Mouse (Mus musculus) ES-CJ7 (cell line): ENCODE measurements at regions not wholly inside any gene's neighbourhood (a gene's known extent, or its start where the extent isn't known, plus 50 kb on each side); places are given as distances from the start of the nearest gene placed in this dataset.

ENCODE experiments used
- DNase-seq: peaks from one replicate; pipeline ENCODE4 v3.0.0; 2011; ENCODE audit warnings: low read depth, low spot score

DNA sequence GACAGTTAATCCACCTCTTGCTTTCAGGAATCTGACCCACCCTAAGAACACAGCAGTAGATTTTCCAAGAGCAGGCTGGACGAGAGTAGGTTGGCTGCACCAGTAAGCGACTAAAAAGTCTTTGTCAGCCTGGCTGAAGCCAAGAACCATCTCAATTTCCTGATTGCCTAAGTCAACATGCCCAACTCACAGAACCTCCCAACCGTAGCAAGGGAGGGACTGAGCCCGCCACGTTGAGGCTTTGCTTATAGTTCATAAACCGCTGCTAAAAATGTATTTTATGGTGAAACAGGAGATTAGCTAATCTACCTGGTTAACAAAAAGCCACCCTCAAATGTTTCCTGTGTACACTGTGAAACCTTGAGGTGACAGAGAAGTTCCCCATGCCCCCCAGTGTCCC lies 115.4 kb upstream of the Tbl1xr1 start:
- DNase-seq = no peak

- no peak for DNase-seq
Observed at GRCm38 (mm10) chr3:21961746-21962145, 114.7 kb upstream of the Tbl1xr1 start.

- no peak for DNase-seq
Observed at GRCm38 (mm10) chr3:21962360-21962782, 114.1 kb upstream of the Tbl1xr1 start.

DNA sequence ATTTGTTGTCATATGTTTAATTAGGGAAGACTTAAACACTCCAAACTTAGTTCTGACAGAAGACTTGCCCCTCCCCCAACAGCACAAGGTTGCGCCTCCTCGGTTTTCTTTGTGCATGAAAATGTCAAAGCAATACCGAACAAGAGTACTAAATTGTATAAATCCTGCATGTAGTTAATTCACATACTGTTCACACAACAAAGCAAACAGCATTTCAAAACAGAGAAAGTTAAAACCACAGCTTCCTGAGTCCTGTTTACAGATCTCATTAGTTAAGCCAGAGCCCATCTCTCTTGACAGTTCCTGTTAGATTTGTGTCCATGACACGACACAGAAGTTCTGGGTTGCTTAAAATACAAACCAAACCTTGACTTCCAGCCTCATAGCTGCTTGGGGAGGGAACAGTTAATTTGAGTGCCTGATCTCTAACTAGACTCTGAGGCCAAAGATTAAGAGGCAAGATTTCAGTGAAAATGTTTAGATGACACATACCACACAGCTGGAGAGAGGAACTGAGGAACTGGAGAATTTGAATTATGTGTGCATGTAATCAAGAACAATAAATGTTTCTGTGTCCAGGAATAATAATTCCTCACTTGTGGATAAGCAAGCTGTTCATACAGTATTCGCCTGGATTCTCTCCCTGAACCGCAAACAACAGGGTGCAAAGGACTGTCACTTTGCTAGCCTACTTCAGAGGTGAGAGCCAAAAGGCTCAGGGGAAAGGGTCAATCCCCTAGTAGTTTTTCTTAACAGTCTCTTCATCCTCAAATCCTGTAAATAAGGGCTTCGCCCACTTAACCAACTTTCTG lies 113.3 kb upstream of the Tbl1xr1 start:
- DNase-seq = no peak

DNA sequence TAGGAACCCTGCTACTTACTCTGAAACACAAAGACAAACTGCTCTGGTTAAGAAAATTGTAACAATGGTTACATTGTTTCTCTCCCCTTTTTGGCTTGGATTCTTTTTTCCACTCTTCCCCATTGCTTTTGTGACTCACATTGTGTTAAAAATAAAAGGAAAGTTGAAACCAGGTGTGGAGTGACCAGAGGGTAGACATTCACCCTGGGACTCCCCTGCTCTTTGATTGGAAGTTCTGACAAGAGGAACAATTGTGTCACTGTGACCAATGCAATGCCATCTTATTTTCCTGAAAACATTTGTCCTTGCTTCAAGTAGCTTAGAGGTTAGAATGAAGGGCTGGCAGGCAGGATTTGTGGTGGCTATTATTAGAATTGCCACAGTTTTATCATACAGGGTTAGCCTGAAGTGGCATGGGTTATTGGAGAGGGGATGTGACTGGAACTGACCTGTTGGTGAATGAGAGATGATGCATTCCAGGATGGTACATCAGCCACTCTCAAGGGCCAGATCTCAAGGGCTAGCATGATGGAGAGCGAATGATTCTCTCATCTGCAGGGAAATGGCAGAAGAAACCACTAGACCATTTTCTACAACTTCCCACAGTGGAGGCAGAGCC lies 112.6 kb upstream of the Tbl1xr1 start:
- DNase-seq = peak; percentile 24

- no peak for DNase-seq
Observed at GRCm38 (mm10) chr3:21964438-21964837, 112.0 kb upstream of the Tbl1xr1 start.

GRCm38 (mm10) chr3:21965556-21965955 lies 110.9 kb upstream of the Tbl1xr1 start:
- DNase-seq = no peak

GRCm38 (mm10) chr3:21971731-21972130 lies 104.7 kb upstream of the Tbl1xr1 start:
- no peak for DNase-seq

GRCm38 (mm10) chr3:21973153-21973552 lies 103.3 kb upstream of the Tbl1xr1 start:
- no peak for DNase-seq

- DNase-seq = no peak
Observed at GRCm38 (mm10) chr3:21973681-21974080, 102.8 kb upstream of the Tbl1xr1 start.

DNA sequence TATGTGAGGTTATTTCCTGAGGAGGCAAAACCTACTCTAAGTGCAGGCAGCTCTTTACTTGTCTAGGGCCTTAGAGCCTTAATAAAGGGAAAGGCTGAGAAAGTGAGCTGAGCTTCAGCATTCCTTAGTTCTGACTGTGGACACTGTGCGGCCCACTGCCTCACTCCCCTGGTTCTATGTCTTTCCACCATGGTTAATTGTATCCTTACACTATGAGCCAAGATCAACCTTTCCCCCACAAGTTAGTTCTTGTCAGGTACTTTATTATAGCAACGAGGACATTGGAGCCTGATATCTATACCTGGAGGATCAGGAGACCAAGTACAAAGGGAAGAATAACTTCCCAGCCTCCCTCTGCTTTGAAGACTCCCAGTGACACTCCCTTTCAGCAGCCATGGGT lies 101.7 kb upstream of the Tbl1xr1 start:
- DNase-seq = no peak

DNA sequence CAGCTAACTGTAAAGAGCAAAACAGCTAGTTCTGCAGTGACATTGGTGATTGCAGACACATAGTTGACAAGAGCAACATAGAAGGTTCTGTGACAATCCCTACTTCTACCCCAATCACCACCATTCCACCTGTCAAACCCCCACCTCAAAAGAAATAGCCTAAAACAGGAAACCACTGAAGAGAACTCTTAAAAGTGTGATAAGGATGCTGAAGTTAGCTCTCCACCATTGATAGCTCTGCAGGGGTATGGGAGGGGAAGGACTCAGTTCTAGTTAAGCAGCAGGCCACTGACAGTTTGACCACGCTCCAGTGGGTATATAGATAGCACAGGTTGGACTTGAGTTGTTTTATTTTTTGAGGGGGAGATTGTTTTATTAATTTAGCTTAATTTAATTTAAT lies 98.7 kb upstream of the Tbl1xr1 start:
- DNase-seq = no peak

- DNase-seq = no peak
Observed at GRCm38 (mm10) chr3:21982991-21983390, 93.5 kb upstream of the Tbl1xr1 start.

- DNase-seq = peak; percentile 61
Observed at GRCm38 (mm10) chr3:21983993-21984725, 92.3 kb upstream of the Tbl1xr1 start.

GRCm38 (mm10) chr3:21984807-21985206 lies 91.6 kb upstream of the Tbl1xr1 start:
- DNase-seq = no peak

DNA sequence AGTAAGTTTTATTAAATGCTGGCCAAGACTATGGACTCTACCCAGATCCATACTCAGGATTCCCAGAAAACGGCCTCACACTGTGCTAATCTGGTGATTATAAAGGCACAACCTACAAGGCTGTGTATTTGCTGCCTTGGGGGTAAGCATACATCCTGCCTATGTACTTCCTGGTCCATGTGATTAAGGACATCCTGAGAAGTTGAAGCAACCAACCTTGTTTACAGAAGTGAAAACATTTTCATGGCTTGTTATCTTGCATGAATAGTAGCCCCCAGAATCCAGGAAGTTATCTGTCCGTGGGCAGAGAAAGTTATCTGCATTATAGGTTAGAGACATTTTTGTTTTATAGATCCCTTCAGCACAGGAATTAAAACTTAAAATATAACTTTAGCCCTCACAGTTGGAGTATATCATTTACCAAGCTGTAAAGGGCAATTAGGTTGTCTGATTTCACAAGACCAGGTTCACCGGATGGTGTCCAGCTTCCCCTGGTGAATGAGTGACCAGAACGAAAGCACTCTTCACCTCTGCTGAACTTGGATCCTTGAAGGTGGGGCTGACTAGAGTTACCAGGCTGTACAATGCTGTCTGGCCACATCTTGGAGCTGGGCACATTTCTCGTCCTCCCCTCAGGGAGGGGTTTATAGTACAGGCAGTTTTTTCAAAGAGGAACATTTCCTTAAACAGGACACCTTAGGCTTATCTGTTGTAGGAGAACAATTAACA lies 90.1 kb upstream of the Tbl1xr1 start:
- DNase-seq = no peak

DNA sequence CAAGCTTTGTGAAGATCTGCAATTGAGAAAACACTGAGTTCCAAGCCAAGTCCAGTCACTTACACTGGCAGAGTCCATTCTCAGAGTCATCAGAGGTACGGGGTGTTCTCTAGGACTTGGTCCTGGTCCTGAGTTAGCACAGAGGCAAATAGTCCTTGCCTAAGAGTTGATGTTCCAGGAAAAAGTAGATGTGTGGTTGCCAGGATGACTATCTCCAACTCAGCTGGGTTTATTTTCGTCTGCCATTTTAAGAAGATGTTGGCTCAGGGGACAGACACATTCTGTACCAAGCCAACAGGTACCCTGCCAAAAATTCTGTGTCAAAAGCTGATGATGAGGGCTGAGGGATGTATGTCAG lies 89.6 kb upstream of the Tbl1xr1 start:
- no peak for DNase-seq

- no peak for DNase-seq
Observed at GRCm38 (mm10) chr3:21987455-21988009, 88.9 kb upstream of the Tbl1xr1 start.

GRCm38 (mm10) chr3:21988010-21988531 lies 88.4 kb upstream of the Tbl1xr1 start:
- DNase-seq = no peak

DNA sequence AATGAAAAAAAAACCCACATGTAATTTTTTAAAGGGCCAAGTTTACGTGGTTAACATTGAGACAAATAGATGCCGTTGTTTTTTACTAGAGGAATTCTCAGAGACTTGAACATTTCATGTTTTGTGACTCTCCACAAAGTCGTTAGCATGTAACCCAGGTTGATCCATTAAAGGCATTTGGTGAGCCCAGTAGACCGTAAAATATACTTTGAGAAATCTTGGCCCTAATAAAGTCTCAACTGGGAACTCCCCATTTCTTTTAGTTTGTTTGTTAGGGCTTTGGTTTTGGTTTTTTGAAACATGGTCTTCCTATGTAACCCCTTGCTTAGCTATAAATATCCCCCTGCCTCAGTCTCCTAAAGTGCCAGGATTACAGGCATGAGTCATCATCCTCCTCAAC lies 85.9 kb upstream of the Tbl1xr1 start:
- no peak for DNase-seq

GRCm38 (mm10) chr3:21991681-21992152 lies 84.7 kb upstream of the Tbl1xr1 start:
- DNase-seq = no peak
